Mouse (Mus musculus): ENCODE results near the gene Stx6. TPM values are rescaled to one million over a fixed set of nuclear protein-coding genes. Genes with fewer than 3 reads are reported as not detected.
A peak's percentile ranks its signal among the peaks of the same experiment; 100 is the strongest.

The Stx6 gene
- 56.6 and 59.4 TPM in 2 replicates for total RNA-seq (2014; rRNA removed; ENCODE audit: low replicate concordance)
- 36.3 and 39.6 TPM in 2 replicates for polyA plus RNA-seq (2015; fragmentation: Nextera tagmentation; extraction: Ambion mirVana)

DNA sequence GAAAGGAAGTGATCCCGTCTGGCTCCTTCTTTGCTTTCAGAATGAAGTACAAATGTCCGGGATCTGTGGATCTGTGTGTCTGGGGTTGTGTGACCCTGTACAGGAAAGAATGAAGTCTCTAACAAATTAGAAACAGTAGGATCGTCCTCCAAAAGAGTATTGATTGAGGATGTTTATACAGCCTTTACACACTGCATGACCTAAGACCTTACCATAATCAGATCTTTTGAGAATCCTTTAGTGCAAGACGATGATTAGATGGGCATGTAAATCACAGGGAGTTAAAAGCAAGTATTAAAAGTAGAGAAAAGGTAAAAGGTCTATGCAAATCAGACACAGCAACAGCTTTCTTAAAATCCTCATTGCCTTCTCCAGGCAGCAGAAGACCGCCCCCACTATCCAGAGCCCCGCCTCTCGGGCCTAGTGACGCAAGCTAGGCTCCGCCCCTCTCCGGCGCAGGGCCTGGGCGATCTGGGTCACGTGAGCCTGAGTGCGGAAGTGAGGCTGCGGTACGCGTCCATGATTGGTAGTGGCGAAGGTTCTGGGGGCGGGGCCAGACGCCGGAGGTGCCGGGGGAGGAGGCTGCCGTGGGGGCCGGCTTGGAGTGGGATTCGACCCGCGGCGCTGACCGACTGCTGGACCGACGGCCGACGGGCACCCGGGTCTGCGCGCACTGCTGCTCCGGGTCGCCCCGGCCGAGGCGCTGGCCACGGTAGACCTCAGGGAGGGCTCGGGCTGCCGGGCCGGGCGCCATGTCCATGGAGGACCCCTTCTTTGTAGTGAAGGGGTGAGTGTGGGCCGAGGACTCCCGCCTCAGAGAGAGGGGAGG lies at the start of gene Stx6:
Stx6 (plus strand) TSS at position 575 of the 829 bp plus-strand sequence.
- Histone ChIP-seq H3K4me1 (ENCODE audit: control insufficient read depth, insufficient read depth) (peaks cover 5% of the 10 kb centered on the region; the same call in 1 of the 2 replicates), H3K4me3 (ENCODE audit: low read depth, low read length) (peak within 1 kb of the TSS; percentile 94), H3K36me3 (replicated peaks; ENCODE audit: control insufficient read depth, insufficient read depth, low read length) (no peaks in the 10 kb centered on the region), H3K27ac (ENCODE audit: low read depth) (peak within 1 kb of the TSS; percentile 89), H3K27me3 (ENCODE audit: control insufficient read depth, insufficient read depth, low read length) (no peaks in the 10 kb centered on the region), H3K9me3 (replicated peaks; ENCODE audit: control insufficient read depth, low read length) (no peaks in the 10 kb centered on the region), H3K9ac (replicated peaks; ENCODE audit: low read depth, low read length) (peak within 1 kb of the TSS; percentile 87), H3K4me2 (ENCODE audit: low read depth, low read length) (peak within 1 kb of the TSS; percentile 82)
- ATAC-seq (ENCODE audit: insufficient read depth, low read depth) (peak; percentile 99), DNase-seq (ENCODE audit: low spot score) (peak; percentile 98)
- TF ChIP-seq CTCF (IDR thresholded peaks at IDR 0.05; ENCODE audit: low read depth) (no peak), EP300 (IDR thresholded peaks at IDR 0.05; ENCODE audit: low read depth) (no peak)
- WGBS = 3% methylated on average over 47 of the region's 48 CpGs

DNA sequence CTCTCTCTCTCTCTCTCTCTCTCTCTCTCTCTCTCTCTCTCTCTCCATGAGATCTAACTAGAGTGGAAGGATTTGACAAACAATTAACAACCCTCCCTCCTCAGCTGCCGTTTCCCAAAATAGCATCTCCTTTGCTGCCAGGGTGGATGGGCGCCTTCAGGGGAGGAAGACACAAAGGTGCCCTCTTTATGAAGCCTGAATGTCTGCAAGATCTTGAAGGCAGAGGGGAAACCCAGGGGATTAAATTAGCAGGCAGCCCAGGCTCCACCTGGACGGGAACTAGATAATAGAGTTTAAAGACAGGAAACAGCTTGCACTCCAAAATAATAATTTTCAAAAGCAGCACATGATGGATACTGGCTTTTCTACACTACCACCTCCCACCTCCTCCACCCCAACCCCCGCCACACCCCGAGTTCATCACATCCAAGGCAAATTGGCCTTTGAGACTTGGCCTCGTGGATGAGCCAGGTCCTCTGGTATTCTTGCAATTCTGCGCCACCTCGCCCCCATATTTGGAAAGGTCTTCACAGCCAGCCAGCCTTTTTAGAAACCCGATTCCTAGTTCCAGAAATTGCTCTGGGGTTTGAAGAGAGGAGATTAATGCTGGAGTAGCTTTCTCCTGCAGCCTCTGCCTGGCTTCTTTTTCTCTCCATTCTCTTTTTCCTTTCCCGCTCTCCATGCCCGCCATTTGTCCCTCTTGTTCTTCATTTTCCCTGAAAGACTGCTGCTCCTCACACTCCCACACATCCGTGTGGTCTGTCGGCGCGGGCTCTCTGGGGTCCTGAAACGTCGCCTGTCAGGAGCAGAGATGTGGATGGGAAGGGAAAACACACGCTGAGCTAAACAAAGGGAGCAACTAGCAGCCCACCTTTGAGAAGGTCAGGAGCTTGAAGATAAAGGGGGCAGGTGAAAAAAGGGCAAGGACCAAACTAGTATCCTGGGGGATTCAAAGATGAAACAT lies 48.8 kb upstream of the Stx6 start:
- H3K27me3 ChIP-seq (ENCODE audit: control insufficient read depth, insufficient read depth, low read length) = no peaks in the 10 kb centered on the region
- TF ChIP-seq EP300 (IDR thresholded peaks at IDR 0.05; ENCODE audit: low read depth) = no peak
- no peak for TF ChIP-seq CTCF (IDR thresholded peaks at IDR 0.05; ENCODE audit: low read depth)
- H3K36me3 ChIP-seq (replicated peaks; ENCODE audit: control insufficient read depth, insufficient read depth, low read length) = no peaks in the 10 kb centered on the region
- peaks cover 30% of the 10 kb centered on the region for H3K4me1 ChIP-seq (ENCODE audit: control insufficient read depth, insufficient read depth)
- peak overlapping the region; percentile 41 for H3K4me2 ChIP-seq (ENCODE audit: low read depth, low read length)
- H3K4me3 ChIP-seq (ENCODE audit: low read depth, low read length) = no peak overlapping the region; the same call in 1 of the 2 replicates
- no peaks in the 10 kb centered on the region for H3K9me3 ChIP-seq (replicated peaks; ENCODE audit: control insufficient read depth, low read length)
- peak overlapping the region; percentile 27; the same call in 1 of the 2 replicates for H3K9ac ChIP-seq (replicated peaks; ENCODE audit: low read depth, low read length)
- H3K27ac ChIP-seq (ENCODE audit: low read depth) = peak overlapping the region; percentile 85
- DNase-seq (ENCODE audit: low spot score) (peak; percentile 55), ATAC-seq (ENCODE audit: insufficient read depth, low read depth) (no peak)
- 8% methylated on average over 18 of the region's 18 CpGs for WGBS

DNA sequence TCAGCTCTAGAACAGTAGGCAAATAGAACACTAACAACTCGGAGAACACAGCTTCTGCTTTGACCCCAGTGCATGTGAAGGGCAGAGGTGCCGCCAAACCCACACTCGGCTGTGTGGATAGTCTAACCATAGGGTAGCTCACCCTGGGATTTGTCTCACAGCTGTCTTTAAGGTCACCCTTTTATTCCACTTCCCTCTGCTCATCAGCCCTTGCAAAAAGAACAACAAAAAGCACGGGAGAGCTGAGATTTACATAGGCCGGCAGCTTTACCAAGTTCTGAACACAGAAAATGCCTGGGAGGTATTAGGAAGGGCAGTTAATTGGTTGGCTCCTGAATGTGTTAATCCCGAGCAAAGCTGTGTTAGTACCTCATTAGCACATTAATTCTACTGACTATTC lies 47.0 kb upstream of the Stx6 start:
- Histone ChIP-seq H3K4me1 (ENCODE audit: control insufficient read depth, insufficient read depth) (peaks cover 30% of the 10 kb centered on the region), H3K27me3 (ENCODE audit: control insufficient read depth, insufficient read depth, low read length) (no peaks in the 10 kb centered on the region), H3K9me3 (replicated peaks; ENCODE audit: control insufficient read depth, low read length) (no peaks in the 10 kb centered on the region), H3K4me2 (ENCODE audit: low read depth, low read length) (no peak overlapping the region), H3K36me3 (replicated peaks; ENCODE audit: control insufficient read depth, insufficient read depth, low read length) (no peaks in the 10 kb centered on the region), H3K4me3 (ENCODE audit: low read depth, low read length) (no peak overlapping the region), H3K27ac (ENCODE audit: low read depth) (no peak overlapping the region), H3K9ac (replicated peaks; ENCODE audit: low read depth, low read length) (no peak overlapping the region)
- no peak for DNase-seq (ENCODE audit: low spot score)
- TF ChIP-seq EP300 (IDR thresholded peaks at IDR 0.05; ENCODE audit: low read depth) = no peak
- no peak for TF ChIP-seq CTCF (IDR thresholded peaks at IDR 0.05; ENCODE audit: low read depth)
- no peak for ATAC-seq (ENCODE audit: insufficient read depth, low read depth)
- WGBS = 48% methylated on average over 6 of the region's 6 CpGs

GRCm38 (mm10) chr1:155112118-155112517 lies 46.4 kb upstream of the Stx6 start:
- H3K27me3 ChIP-seq (ENCODE audit: control insufficient read depth, insufficient read depth, low read length) = no peaks in the 10 kb centered on the region
- H3K36me3 ChIP-seq (replicated peaks; ENCODE audit: control insufficient read depth, insufficient read depth, low read length) = no peaks in the 10 kb centered on the region
- no peaks in the 10 kb centered on the region for H3K9me3 ChIP-seq (replicated peaks; ENCODE audit: control insufficient read depth, low read length)
- no peak overlapping the region for H3K27ac ChIP-seq (ENCODE audit: low read depth)
- H3K4me1 ChIP-seq (ENCODE audit: control insufficient read depth, insufficient read depth) = peaks cover 30% of the 10 kb centered on the region
- WGBS = 49% methylated on average over 4 of the region's 4 CpGs
- DNase-seq (ENCODE audit: low spot score) (no peak), ATAC-seq (ENCODE audit: insufficient read depth, low read depth) (no peak)
- H3K4me3 ChIP-seq (ENCODE audit: low read depth, low read length) = no peak overlapping the region
- no peak overlapping the region for H3K4me2 ChIP-seq (ENCODE audit: low read depth, low read length)
- TF ChIP-seq EP300 (IDR thresholded peaks at IDR 0.05; ENCODE audit: low read depth) = no peak
- TF ChIP-seq CTCF (IDR thresholded peaks at IDR 0.05; ENCODE audit: low read depth) = no peak
- H3K9ac ChIP-seq (replicated peaks; ENCODE audit: low read depth, low read length) = no peak overlapping the region

DNA sequence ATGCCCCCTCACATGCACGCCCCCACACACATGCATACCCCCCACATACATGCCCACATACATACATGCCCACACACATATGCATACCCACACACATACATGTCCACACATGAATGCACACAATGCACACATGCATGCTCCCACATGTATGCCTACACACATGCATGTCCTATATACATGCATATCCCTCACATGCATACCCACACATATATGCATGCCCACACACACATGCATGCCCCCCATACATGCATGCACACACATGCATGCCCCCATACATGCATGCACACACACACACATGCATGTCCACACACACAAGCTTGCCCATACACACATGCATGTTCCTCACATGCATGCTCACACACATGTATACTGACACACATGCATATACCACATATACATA lies 45.6 kb upstream of the Stx6 start:
- Histone ChIP-seq H3K4me2 (ENCODE audit: low read depth, low read length) (no peak overlapping the region), H3K36me3 (replicated peaks; ENCODE audit: control insufficient read depth, insufficient read depth, low read length) (no peaks in the 10 kb centered on the region), H3K4me3 (ENCODE audit: low read depth, low read length) (no peak overlapping the region), H3K4me1 (ENCODE audit: control insufficient read depth, insufficient read depth) (peaks cover 30% of the 10 kb centered on the region), H3K27me3 (ENCODE audit: control insufficient read depth, insufficient read depth, low read length) (no peaks in the 10 kb centered on the region), H3K9ac (replicated peaks; ENCODE audit: low read depth, low read length) (no peak overlapping the region), H3K27ac (ENCODE audit: low read depth) (no peak overlapping the region), H3K9me3 (replicated peaks; ENCODE audit: control insufficient read depth, low read length) (no peaks in the 10 kb centered on the region)
- no peak for TF ChIP-seq EP300 (IDR thresholded peaks at IDR 0.05; ENCODE audit: low read depth)
- TF ChIP-seq CTCF (IDR thresholded peaks at IDR 0.05; ENCODE audit: low read depth) = no peak
- ATAC-seq (ENCODE audit: insufficient read depth, low read depth) = no peak
- DNase-seq (ENCODE audit: low spot score) = no peak
- 82% methylated on average over 1 of the region's 1 CpGs for WGBS

Data from heart, postnatal 0 days (tissue).